Mouse (Mus musculus) adrenal gland, adult (tissue): ENCODE measurements around the gene Cldn2.
"Not testable (repeated sequence)": the region's sequence is repeated elsewhere in the genome, so short reads cannot be mapped to it uniquely, and the experiment has no call there.

ENCODE experiments used
- DNase-seq, 2 experiments: peaks; one replicate each; pipeline ENCODE4 v3.0.0; 2022 to 2023; ENCODE audit warnings: low spot score in 1 of 2; ENCODE audit not compliant: inconsistent age in 2 of 2

Gene Cldn2

GRCm38 (mm10) chrX:139800406-139800878 lies at the start of gene Cldn2:
Gene Cldn2 (plus strand): TSS chrX:139800828.
- DNase-seq: no peak

GRCm38 (mm10) chrX:139751855-139752254 lies 48.8 kb upstream of the Cldn2 start:
- DNase-seq: peak; percentile 14 to 63

GRCm38 (mm10) chrX:139758634-139759033 lies 42.0 kb upstream of the Cldn2 start:
- DNase-seq: not testable (repeated sequence)

- DNase-seq: peak in 1 of 2 experiments; percentile 51
These were observed 38.1 kb upstream of the Cldn2 start for GRCm38 (mm10) chrX:139762546-139762945.

GRCm38 (mm10) chrX:139769975-139770637 lies 30.5 kb upstream of the Cldn2 start:
- DNase-seq: no peak

- DNase-seq: peak; percentile 53 to 78
These were observed 26.1 kb upstream of the Cldn2 start for GRCm38 (mm10) chrX:139774309-139775083.

- DNase-seq: peak; percentile 74 to 81
These were observed 25.5 kb upstream of the Cldn2 start for GRCm38 (mm10) chrX:139775084-139775612.

GRCm38 (mm10) chrX:139777357-139777756 lies 23.3 kb upstream of the Cldn2 start:
- no peak for DNase-seq

- DNase-seq: no peak
These were observed 21.7 kb upstream of the Cldn2 start for GRCm38 (mm10) chrX:139778886-139779285.

- no peak for DNase-seq
These were observed 21.2 kb upstream of the Cldn2 start for GRCm38 (mm10) chrX:139779401-139779800.

GRCm38 (mm10) chrX:139780988-139781387 lies 19.6 kb upstream of the Cldn2 start:
- no peak for DNase-seq

GRCm38 (mm10) chrX:139781563-139781962 lies 19.1 kb upstream of the Cldn2 start:
- no peak for DNase-seq

- DNase-seq: no peak
These were observed 18.2 kb upstream of the Cldn2 start, which contains the start of gene Ripply1 for GRCm38 (mm10) chrX:139782278-139783044. Gene Ripply1 (minus strand): TSS chrX:139782353.

GRCm38 (mm10) chrX:139783045-139783422 lies 17.6 kb upstream of the Cldn2 start:
- DNase-seq: peak; percentile 69 to 89

- no peak for DNase-seq
These were observed 14.9 kb upstream of the Cldn2 start for GRCm38 (mm10) chrX:139785764-139786163.

- DNase-seq: no peak
These were observed 6.4 kb upstream of the Cldn2 start for GRCm38 (mm10) chrX:139794072-139794845.

- DNase-seq: no peak
These were observed 4.6 kb upstream of the Cldn2 start for GRCm38 (mm10) chrX:139796037-139796436.

GRCm38 (mm10) chrX:139797875-139798274 lies 2.8 kb upstream of the Cldn2 start:
- DNase-seq: peak; percentile 26 to 57

GRCm38 (mm10) chrX:139799953-139800352 lies 675 bp upstream of the Cldn2 start:
- DNase-seq: no peak

GRCm38 (mm10) chrX:139803028-139803427 lies 2.4 kb downstream of the Cldn2 start:
- DNase-seq: no peak
